Mouse (Mus musculus) liver, embryonic 16.5 days (tissue): ENCODE data around the gene Carnmt1. TPM values are rescaled to one million over a fixed set of nuclear protein-coding genes. Genes with fewer than 3 reads are reported as not detected.
"Not testable (repeated sequence)": the region's sequence is repeated elsewhere in the genome, so short reads cannot be mapped to it uniquely, and the experiment has no call there.

ENCODE experiments used
- ATAC-seq: fragments of 200-750 bp; cut with Nextera tagmentation; 2 replicates; pipeline ENCODE4 v1.8.0; 2017; ENCODE audit warnings: low read depth, mild to moderate bottlenecking, moderate number of reproducible peaks, moderate library complexity
- H3K27ac ChIP-seq: fragments of 300-500 bp; sonication (generic); 2 replicates; pipeline ENCODE4 v1.5.1; 2014; ENCODE audit warnings: mild to moderate bottlenecking, low read length
- H3K27me3 ChIP-seq: fragments of 300-500 bp; sonication (generic); 2 replicates; pipeline ENCODE4 v1.6.1; 2014; ENCODE audit warnings: low read depth, low read length, mixed read lengths; ENCODE audit not compliant: control insufficient read depth, insufficient read depth
- H3K36me3 ChIP-seq: fragments of 300-500 bp; sonication (generic); 2 replicates; pipeline ENCODE4 v1.6.1; 2014; ENCODE audit warnings: mild to moderate bottlenecking; ENCODE audit not compliant: control insufficient read depth, insufficient read depth
- H3K4me1 ChIP-seq: fragments of 300-500 bp; sonication (generic); 2 replicates; pipeline ENCODE4 v1.6.1; 2014; ENCODE audit warnings: low read depth, low read length, mixed read lengths; ENCODE audit not compliant: control insufficient read depth
- H3K4me2 ChIP-seq: fragments of 300-500 bp; sonication (generic); 2 replicates; pipeline ENCODE4 v1.6.1; 2014; ENCODE audit warnings: low read depth, low read length, mixed read lengths
- H3K4me3 ChIP-seq: fragments of 300-500 bp; sonication (generic); 2 replicates; pipeline ENCODE4 v1.5.1; 2014; ENCODE audit warnings: low read depth, mild to moderate bottlenecking, low read length
- H3K9ac ChIP-seq: fragments of 300-500 bp; sonication (generic); 2 replicates; pipeline ENCODE4 v1.6.1; 2014; ENCODE audit warnings: low read depth, low read length
- H3K9me3 ChIP-seq: fragments of 300-500 bp; sonication (generic); replicated peaks from 2 replicates; pipeline ENCODE4 v1.6.1; 2016; ENCODE audit warnings: low read length; ENCODE audit not compliant: control insufficient read depth
- WGBS: fragments of 180-500 bp; shearing (Covaris S2); extraction: QIAGEN DNeasy Blood & Tissue Kit; methylation state at CpG from one replicate; pipeline ENCODE4 v1.1.7; 2014; ENCODE audit not compliant: insufficient replicate concordance; 5-methylcytosine and 5-hydroxymethylcytosine counted together
- polyA plus RNA-seq: library from polyadenylated mRNA; unstranded; fragments of >200 nt; fragmentation: Nextera tagmentation; extraction: Ambion mirVana; gene quantifications from 2 replicates; pipeline ENCODE4 v1.2.1, GENCODE M21; 2015

Gene Carnmt1
- polyA plus RNA-seq, 1 experiment from 2014 or later = 12.6 TPM

GRCm38 (mm10) chr19:18712866-18713300 is 42.3 kb downstream of the Carnmt1 start, which contains the start of gene D030056L22Rik:
D030056L22Rik (plus strand) TSS chr19:18713193.
- Histone ChIP-seq H3K27ac (peak within 1 kb of the TSS; percentile 99), H3K4me3 (peak within 1 kb of the TSS; percentile 99), H3K27me3 (no peaks in the 10 kb centered on the region), H3K36me3 (peaks cover 6% of the 10 kb centered on the region), H3K9ac (peak within 1 kb of the TSS; percentile 97), H3K4me2 (peak within 1 kb of the TSS; percentile 81), H3K9me3 (no peaks in the 10 kb centered on the region), H3K4me1 (peaks cover 26% of the 10 kb centered on the region)
- WGBS = under 1% methylated on average over 49 of the region's 49 CpGs
- peak; percentile 96 for ATAC-seq

GRCm38 (mm10) chr19:18713357-18713756 is 42.8 kb downstream of the Carnmt1 start:
- Histone ChIP-seq H3K36me3 (peaks cover 11% of the 10 kb centered on the region), H3K9ac (peak overlapping the region; percentile 97), H3K4me2 (peak overlapping the region; percentile 81), H3K4me3 (peak overlapping the region; percentile 99), H3K27ac (peak overlapping the region; percentile 86), H3K4me1 (peaks cover 26% of the 10 kb centered on the region)
- under 1% methylated on average over 39 of the region's 46 CpGs for WGBS
- ATAC-seq = peak; percentile 40
- not testable (repeated sequence) for H3K27me3 ChIP-seq, H3K9me3 ChIP-seq

DNA sequence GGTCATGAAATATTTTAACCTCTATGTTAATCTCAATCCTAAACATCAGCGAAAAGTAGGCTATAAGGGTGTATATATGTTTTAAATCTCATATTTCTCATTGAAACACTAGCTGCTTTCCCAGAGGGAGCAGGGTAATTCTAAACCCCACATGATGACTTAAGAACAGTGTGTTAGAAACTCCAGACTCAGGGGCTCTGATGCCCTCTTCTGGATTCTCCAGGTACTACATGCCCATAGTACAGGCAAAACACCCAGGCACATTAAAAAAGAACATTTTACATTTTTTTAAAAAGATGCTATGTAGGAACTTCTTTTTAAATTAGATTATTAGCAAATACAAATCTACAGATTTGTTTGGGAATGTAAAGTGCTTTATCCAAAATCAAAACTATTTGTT is 45.8 kb downstream of the Carnmt1 start:
- Histone ChIP-seq H3K27ac (no peak overlapping the region), H3K9ac (no peak overlapping the region), H3K4me3 (no peak overlapping the region), H3K9me3 (no peaks in the 10 kb centered on the region), H3K4me1 (peaks cover 26% of the 10 kb centered on the region), H3K4me2 (no peak overlapping the region), H3K27me3 (no peaks in the 10 kb centered on the region), H3K36me3 (peaks cover 20% of the 10 kb centered on the region)
- no peak for ATAC-seq
- 24% methylated on average over 1 of the region's 1 CpGs for WGBS

DNA sequence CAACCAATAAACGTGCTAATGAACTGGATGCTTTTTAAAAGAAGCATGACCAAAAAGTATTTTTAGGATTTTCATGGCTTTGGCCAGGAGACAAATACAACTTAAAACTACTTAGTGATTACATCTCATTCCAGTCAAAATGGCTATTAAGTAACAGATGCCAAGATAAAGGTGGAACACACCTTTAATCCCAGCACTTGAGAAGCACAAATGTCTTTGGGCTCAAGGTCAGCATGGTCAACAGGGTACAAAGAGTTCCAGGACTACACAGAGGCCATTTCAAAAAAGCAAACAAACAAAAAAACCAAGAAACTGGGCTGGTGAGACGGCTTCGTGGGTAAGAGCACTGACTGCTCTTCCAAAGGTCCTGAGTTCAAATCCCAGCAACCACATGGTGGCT is 49.8 kb downstream of the Carnmt1 start:
- H3K27ac ChIP-seq = no peak overlapping the region
- H3K27me3 ChIP-seq = no peaks in the 10 kb centered on the region
- H3K36me3 ChIP-seq = peaks cover 20% of the 10 kb centered on the region
- 78% methylated on average over 3 of the region's 3 CpGs for WGBS
- H3K9ac ChIP-seq = no peak overlapping the region
- H3K4me3 ChIP-seq = no peak overlapping the region
- no peaks in the 10 kb centered on the region for H3K9me3 ChIP-seq
- peaks cover 6% of the 10 kb centered on the region for H3K4me1 ChIP-seq
- no peak for ATAC-seq
- H3K4me2 ChIP-seq = no peak overlapping the region

DNA sequence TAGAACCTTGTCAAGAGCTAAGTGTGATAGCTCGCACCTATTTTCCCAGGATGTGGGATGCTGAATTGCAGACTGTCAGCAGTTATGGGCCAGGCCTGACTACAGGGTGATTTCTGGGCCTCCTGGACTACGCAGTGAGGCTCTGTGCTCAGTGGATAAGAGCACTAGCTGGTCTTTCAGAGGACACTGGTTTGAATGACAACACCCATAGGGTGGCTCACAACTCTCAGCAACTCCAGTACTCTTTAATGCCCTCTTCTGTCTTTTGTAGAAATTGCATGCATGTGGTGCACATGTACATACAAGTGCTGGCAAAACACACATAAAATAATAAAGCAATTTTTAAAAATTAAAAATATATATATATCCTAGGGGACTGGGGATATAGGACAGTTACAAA is 54.6 kb downstream of the Carnmt1 start:
- Histone ChIP-seq H3K27ac (no peak overlapping the region), H3K27me3 (no peaks in the 10 kb centered on the region)
- 53% methylated on average over 2 of the region's 2 CpGs for WGBS

DNA sequence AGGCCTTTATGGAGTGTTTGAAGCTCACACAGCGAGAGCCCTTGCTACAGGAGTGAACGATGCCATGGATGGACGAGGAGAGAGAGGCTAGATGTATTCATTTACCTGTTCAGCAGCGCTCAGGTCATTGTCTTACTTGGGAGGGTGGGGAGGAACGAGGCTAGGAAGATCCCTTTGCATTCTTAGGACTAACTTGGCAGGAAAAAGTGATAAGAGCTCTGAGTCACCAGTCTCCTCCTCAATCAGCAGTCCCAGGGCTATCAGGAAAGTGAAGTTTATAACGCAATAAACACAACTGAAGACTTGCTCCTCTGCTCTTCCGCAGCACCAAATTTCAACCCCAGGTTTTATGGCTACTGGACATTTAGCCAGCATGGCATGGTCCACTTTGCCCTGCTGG is 59.7 kb downstream of the Carnmt1 start:
- H3K4me2 ChIP-seq = no peak overlapping the region
- no peaks in the 10 kb centered on the region for H3K27me3 ChIP-seq
- H3K36me3 ChIP-seq = no peaks in the 10 kb centered on the region
- H3K9ac ChIP-seq = no peak overlapping the region
- H3K4me1 ChIP-seq = no peaks in the 10 kb centered on the region
- no peak for ATAC-seq
- no peaks in the 10 kb centered on the region for H3K9me3 ChIP-seq
- H3K4me3 ChIP-seq = no peak overlapping the region
- WGBS = 41% methylated on average over 7 of the region's 7 CpGs
- H3K27ac ChIP-seq = no peak overlapping the region

More for the DNA sequence above, 54.6 kb downstream of the Carnmt1 start:
- Histone ChIP-seq H3K4me2 (no peak overlapping the region), H3K4me1 (no peaks in the 10 kb centered on the region), H3K9ac (no peak overlapping the region), H3K36me3 (no peaks in the 10 kb centered on the region), H3K4me3 (no peak overlapping the region), H3K9me3 (no peaks in the 10 kb centered on the region)
- ATAC-seq = peak; percentile 64; the same call in 1 of the 2 replicates

DNA sequence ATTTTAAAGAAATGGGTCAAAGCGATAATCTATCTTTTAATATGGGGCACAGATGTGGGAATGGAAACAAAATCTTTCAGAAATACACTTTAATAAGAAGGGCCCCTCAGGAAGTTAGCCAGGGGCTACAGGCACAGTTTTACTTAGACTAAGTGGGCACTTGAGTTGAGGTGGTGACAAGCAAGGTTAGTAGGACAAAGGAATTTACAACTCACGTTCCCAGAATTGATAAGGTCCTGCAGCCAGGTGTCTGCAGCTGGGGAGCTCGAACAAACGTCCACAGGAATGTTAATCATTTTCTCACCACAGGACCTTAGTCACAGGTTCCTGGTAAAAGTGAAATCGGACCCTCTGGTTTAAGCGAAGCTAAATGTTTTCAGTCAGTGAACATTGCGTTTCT is 60.5 kb downstream of the Carnmt1 start:
- Histone ChIP-seq H3K27me3 (no peaks in the 10 kb centered on the region), H3K36me3 (no peaks in the 10 kb centered on the region), H3K4me2 (no peak overlapping the region), H3K27ac (no peak overlapping the region), H3K9ac (no peak overlapping the region), H3K9me3 (no peaks in the 10 kb centered on the region), H3K4me3 (no peak overlapping the region), H3K4me1 (no peaks in the 10 kb centered on the region)
- ATAC-seq = no peak
- 39% methylated on average over 7 of the region's 7 CpGs for WGBS

DNA sequence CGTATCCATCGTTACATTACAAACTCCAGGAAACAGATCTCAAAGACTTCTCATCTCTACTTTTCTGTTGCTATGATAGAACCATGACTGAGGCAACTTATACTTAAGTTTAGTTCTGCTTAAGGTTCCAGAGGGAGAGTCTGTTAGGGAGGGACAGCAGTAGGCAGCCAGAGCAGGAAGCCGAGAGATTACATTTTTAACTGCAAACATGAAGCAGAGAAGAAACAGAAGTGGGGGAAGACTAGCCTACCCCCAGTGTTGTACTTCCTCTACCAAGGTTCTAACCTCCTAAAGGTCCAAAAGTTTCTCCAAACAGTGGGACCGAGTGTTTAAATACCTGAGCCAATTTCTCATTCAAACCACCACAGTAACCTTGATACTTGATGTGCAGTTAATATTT is 65.3 kb downstream of the Carnmt1 start:
- Histone ChIP-seq H3K36me3 (no peaks in the 10 kb centered on the region), H3K4me3 (no peak overlapping the region), H3K27me3 (no peaks in the 10 kb centered on the region), H3K9ac (no peak overlapping the region), H3K9me3 (no peaks in the 10 kb centered on the region), H3K4me2 (no peak overlapping the region), H3K4me1 (peaks cover 6% of the 10 kb centered on the region; the same call in 1 of the 2 replicates), H3K27ac (no peak overlapping the region)
- WGBS = 78% methylated on average over 4 of the region's 4 CpGs
- no peak for ATAC-seq

DNA sequence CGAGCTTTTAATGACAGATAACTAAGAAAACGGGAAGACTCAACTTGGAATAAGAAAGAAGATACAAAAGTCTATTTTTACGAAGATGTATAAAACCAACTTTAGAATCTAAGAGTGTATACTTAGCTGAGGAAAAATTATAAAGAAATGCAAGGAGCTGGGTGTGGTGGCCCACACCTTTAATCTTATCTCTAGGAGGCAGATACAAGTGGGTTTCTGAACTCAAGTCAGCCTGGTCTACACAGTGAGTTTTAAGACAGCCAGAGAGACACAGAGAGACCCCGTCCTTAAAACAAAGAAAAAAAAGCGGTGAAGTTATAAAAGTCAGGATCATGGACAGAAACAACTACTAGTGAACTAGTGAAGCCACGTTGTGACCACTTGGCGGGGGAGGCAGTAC is 68.6 kb downstream of the Carnmt1 start:
- 0 out of 2 replicates have a peak, but pooled peaks have one; percentile 51 for ATAC-seq
- Histone ChIP-seq H3K4me3 (no peak overlapping the region), H3K4me1 (peaks cover 6% of the 10 kb centered on the region; the same call in 1 of the 2 replicates), H3K4me2 (no peak overlapping the region), H3K27ac (no peak overlapping the region), H3K9me3 (no peaks in the 10 kb centered on the region), H3K9ac (no peak overlapping the region), H3K27me3 (no peaks in the 10 kb centered on the region), H3K36me3 (no peaks in the 10 kb centered on the region)
- WGBS = 54% methylated on average over 7 of the region's 7 CpGs
